Mouse (Mus musculus) forebrain, embryonic 14.5 days (tissue): Measurements from ENCODE around the gene Tra2a. TPM values are rescaled to one million over a fixed set of nuclear protein-coding genes. Genes with fewer than 3 reads are reported as not detected.
"Not testable (repeated sequence)": the region's sequence is repeated elsewhere in the genome, so short reads cannot be mapped to it uniquely, and the experiment has no call there.

Experiments
- ATAC-seq: fragments of 200-750 bp; cut with Nextera tagmentation; 2 replicates; pipeline ENCODE4 v1.8.0; 2017; ENCODE audit warnings: mild to moderate bottlenecking, moderate library complexity
- DNase-seq: peaks from one replicate; pipeline ENCODE4 v3.0.0-alpha.2; 2015; ENCODE audit warnings: low spot score
- H3K27ac ChIP-seq: fragments of 300-500 bp; sonication (generic); 2 replicates; pipeline ENCODE4 v1.5.1; 2014; ENCODE audit warnings: low read depth, mild to moderate bottlenecking, control low read depth, low read length, moderate library complexity
- H3K27me3 ChIP-seq: fragments of 300-500 bp; sonication (generic); replicated peaks from 2 replicates; pipeline ENCODE4 v1.6.1; 2014; ENCODE audit warnings: low read length, control low read depth, mixed read lengths; ENCODE audit not compliant: control insufficient read depth, insufficient read depth
- H3K36me3 ChIP-seq: fragments of 300-500 bp; sonication (generic); 2 replicates; pipeline ENCODE4 v1.6.1; 2014; ENCODE audit warnings: low read length, control low read depth; ENCODE audit not compliant: control insufficient read depth, insufficient read depth
- H3K4me1 ChIP-seq: fragments of 300-500 bp; sonication (generic); 2 replicates; pipeline ENCODE4 v1.6.1; 2014; ENCODE audit warnings: antibody characterized with exemption, low read length, control low read depth; ENCODE audit not compliant: control insufficient read depth, insufficient read depth
- H3K4me2 ChIP-seq: fragments of 300-500 bp; sonication (generic); 2 replicates; pipeline ENCODE4 v1.6.1; 2014; ENCODE audit warnings: mild to moderate bottlenecking, control low read depth, low read length
- H3K4me3 ChIP-seq: fragments of 300-500 bp; sonication (generic); 2 replicates; pipeline ENCODE4 v1.5.1; 2014; ENCODE audit warnings: low read depth, low read length, control low read depth
- H3K9ac ChIP-seq: fragments of 300-500 bp; sonication (generic); 2 replicates; pipeline ENCODE4 v1.6.1; 2014; ENCODE audit warnings: mild to moderate bottlenecking, low read length, control low read depth, moderate library complexity
- H3K9me3 ChIP-seq: fragments of 300-500 bp; sonication (generic); replicated peaks from 2 replicates; pipeline ENCODE4 v1.6.1; 2016; ENCODE audit warnings: low read length, control low read depth, mixed read lengths; ENCODE audit not compliant: control insufficient read depth
- WGBS: fragments of 180-500 bp; shearing (Covaris S2); extraction: QIAGEN DNeasy Blood & Tissue Kit; methylation state at CpG from one replicate; pipeline ENCODE4 v1.1.7; 2014; 5-methylcytosine and 5-hydroxymethylcytosine counted together
- polyA plus RNA-seq: library from polyadenylated mRNA; unstranded; fragments of >200 nt; fragmentation: Nextera tagmentation; extraction: Ambion mirVana; gene quantifications from 2 replicates; pipeline ENCODE4 v1.2.1, GENCODE M21; 2014

The Tra2a gene
- polyA plus RNA-seq, 1 experiment from 2014 or later, result 76.3 TPM

DNA sequence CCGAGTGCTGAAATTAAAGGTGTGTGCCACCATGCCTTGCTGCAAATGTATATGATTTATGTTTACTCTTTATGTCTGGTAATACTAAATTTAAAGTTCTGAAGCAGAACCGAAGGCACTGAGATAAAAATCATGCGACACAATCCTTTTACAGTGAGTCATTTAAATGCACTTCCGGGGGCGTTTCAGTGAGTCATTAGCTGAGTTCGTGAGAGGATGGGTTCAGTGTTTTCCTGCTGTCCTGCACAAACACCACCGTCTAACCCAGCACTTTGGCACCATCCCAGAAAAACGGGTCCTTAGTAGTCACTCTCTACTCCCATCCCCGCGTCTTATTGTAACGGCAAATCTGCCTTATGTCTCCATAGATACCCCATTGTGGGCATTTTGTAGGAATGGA, 6.1 kb upstream of the Tra2a start:
- Histone ChIP-seq H3K4me2 (no peak overlapping the region), H3K9me3 (no peaks in the 10 kb centered on the region), H3K27me3 (no peaks in the 10 kb centered on the region), H3K4me3 (no peak overlapping the region), H3K9ac (no peak overlapping the region), H3K4me1 (no peaks in the 10 kb centered on the region), H3K27ac (no peak overlapping the region), H3K36me3 (no peaks in the 10 kb centered on the region)
- ATAC-seq (no peak), DNase-seq (no peak)
- 67% methylated on average over 11 of the region's 11 CpGs for WGBS

DNA sequence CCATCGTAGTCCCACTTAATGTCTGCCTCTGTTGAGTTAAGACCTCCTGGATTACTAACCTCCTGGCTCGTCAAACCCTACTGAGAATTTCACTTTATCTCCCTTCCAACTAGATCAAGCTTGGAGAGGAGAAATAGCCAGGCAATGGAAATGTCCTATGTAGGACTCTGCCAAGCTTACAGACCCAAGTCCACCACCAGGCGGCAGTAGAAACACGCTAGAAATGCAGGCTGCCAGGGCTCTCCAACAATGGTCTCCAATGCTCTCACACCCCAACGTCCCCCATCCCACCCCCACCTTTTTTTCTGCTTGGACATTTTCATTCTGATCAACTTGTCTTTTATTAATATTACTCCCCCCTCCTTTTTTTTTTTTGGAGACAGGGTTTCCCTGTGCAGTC, 5.4 kb upstream of the Tra2a start:
- no peak overlapping the region for H3K9ac ChIP-seq
- no peaks in the 10 kb centered on the region for H3K27me3 ChIP-seq
- ATAC-seq (peak; percentile 78; the same call in 1 of the 2 replicates), DNase-seq (peak; percentile 84)
- H3K4me2 ChIP-seq, result no peak overlapping the region
- no peaks in the 10 kb centered on the region for H3K36me3 ChIP-seq
- no peaks in the 10 kb centered on the region for H3K4me1 ChIP-seq
- no peak overlapping the region for H3K27ac ChIP-seq
- H3K4me3 ChIP-seq, result no peak overlapping the region
- H3K9me3 ChIP-seq, result no peaks in the 10 kb centered on the region
- 25% methylated on average over 5 of the region's 5 CpGs for WGBS

DNA sequence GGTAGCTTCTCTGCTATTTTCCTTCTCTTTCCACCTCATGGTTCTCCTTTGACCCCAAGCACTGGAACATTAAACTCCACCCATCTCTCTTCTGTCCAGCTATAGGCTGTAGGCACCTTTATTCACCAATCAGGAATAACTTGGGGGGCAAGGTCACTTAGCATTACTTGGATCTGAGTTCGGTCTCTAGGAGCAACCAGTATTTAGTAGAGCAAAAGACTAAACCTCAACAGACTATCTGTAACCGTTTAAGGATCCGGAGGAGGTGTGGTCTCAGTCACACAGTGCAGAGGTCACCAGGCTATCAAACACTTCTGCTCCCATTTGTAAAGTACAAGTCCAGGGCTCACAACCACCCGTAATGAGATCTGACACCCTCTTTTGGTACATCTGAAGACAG, 3.9 kb upstream of the Tra2a start:
- no peak overlapping the region for H3K4me2 ChIP-seq
- H3K4me1 ChIP-seq, result no peaks in the 10 kb centered on the region
- no peaks in the 10 kb centered on the region for H3K9me3 ChIP-seq
- no peak overlapping the region for H3K4me3 ChIP-seq
- no peaks in the 10 kb centered on the region for H3K27me3 ChIP-seq
- DNase-seq, result no peak
- no peak overlapping the region for H3K9ac ChIP-seq
- no peaks in the 10 kb centered on the region for H3K36me3 ChIP-seq
- no peak overlapping the region for H3K27ac ChIP-seq
- WGBS, result 75% methylated on average over 4 of the region's 4 CpGs
- no peak for ATAC-seq

DNA sequence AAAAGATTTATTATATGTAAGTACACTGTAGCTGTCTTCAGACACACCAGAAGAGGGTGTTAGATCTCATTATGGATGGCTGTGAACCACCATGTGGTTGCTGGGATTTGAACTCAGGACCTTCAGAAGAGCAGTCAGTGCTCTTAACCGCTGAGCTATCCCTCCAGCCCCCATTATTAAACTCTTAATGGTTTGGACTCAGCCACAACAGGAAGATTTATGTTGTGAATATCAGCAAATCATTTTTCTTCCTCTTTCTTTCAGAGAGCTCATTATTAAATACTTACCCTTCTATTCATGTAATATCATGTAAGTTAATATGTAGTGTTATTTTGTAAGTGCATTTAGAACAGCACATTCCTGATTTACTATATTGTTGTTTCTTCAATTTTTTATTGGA, 1.4 kb upstream of the Tra2a start:
- peaks cover 12% of the 10 kb centered on the region for H3K4me1 ChIP-seq
- not testable (repeated sequence) for ATAC-seq, H3K4me2 ChIP-seq, H3K9me3 ChIP-seq, H3K27ac ChIP-seq, H3K27me3 ChIP-seq, H3K4me3 ChIP-seq, H3K36me3 ChIP-seq, DNase-seq, H3K9ac ChIP-seq
- WGBS, result 100% methylated on average over 1 of the region's 1 CpGs

DNA sequence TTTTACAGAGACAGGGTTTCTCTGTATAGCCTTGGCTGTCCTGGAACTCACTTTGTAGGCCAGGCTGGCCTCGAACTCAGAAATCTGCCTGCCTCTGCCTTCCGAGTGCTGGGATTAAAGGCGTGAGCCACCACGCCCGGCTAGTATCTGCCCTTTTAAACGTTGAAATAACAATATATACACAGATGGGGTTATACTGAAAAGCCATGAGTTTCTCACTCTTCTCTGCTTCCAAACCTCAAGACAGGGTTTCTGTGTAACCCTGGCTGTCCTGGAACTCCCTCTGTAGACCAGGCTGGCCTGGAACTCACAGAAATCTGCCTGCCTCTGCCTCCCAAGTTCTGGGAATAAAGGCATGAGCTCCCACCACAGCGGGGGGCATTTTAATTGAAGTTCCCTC, 613 bp upstream of the Tra2a start:
- H3K9me3 ChIP-seq, ATAC-seq, H3K27ac ChIP-seq, H3K4me3 ChIP-seq, H3K9ac ChIP-seq, H3K27me3 ChIP-seq, DNase-seq, H3K36me3 ChIP-seq: not testable (repeated sequence)
- 91% methylated on average over 7 of the region's 7 CpGs for WGBS
- peaks cover 17% of the 10 kb centered on the region for H3K4me1 ChIP-seq
- H3K4me2 ChIP-seq, result peak overlapping the region; percentile 74

DNA sequence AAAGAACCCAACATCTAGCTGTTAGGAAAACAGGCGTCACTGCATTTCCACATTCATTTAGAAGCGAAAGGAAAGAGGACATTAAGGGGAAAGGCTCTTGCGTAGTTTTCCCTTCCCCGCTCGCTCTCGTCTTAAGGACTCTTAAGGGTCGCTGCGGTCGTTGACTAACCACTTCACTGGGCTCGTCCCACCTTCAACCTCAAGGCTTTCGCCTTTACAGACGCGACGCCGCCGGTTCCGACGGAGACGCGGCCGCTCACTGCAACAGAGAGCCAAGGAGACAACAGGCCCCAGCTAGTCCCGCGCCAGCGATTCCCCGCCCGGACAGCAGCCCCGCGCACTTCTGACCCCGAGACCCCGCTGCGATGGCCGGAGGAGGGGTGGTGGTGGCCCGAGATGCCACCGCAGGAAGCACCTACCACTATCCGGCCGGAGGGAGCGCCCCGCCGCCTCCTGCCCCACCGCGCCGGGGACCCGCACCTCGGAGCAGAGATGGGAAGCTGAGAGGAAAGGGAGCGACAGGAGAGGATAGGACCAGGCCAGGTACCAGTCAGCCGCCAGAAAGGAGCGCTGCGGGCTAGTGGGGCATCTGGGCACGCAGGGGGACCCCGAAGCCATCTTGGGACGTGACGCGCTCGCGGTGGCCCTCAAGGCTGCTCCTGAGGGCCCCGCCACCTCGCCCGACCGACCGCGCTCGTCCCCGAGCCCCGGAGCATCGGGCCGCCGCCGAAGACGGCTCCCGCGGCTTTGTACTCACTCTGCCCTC, 569 bp downstream of the Tra2a start:
- DNase-seq (peak; percentile 39), ATAC-seq (peak; percentile 80)
- peak overlapping the region; percentile 100 for H3K4me3 ChIP-seq
- WGBS, result under 1% methylated on average over 63 of the region's 71 CpGs
- H3K9me3 ChIP-seq, result no peaks in the 10 kb centered on the region
- no peaks in the 10 kb centered on the region for H3K27me3 ChIP-seq
- H3K4me1 ChIP-seq, result peaks cover 17% of the 10 kb centered on the region
- H3K36me3 ChIP-seq, result no peaks in the 10 kb centered on the region
- H3K27ac ChIP-seq, result peak overlapping the region; percentile 96
- H3K4me2 ChIP-seq, result peak overlapping the region; percentile 74
- H3K9ac ChIP-seq, result peak overlapping the region; percentile 100

DNA sequence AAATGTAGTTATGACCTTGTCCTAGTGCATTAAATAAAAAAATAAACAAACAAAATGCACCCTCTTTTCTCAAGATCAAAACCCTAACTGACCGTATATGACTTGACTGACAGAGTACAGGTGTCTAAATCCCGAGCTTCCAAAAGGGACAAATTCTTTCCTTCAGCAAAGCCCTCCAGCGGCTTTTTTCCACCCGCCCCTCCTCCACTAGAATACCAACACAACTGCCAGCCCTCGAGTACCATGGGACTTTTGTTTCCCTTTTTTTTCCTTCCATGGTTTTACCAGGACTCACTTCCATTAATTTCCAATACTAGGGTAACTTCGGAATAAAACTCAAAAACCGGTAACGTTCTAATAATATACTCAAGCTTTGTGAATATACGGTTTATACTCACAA, 1.4 kb downstream of the Tra2a start:
- Histone ChIP-seq H3K36me3 (no peaks in the 10 kb centered on the region), H3K27ac (no peak overlapping the region), H3K9ac (peak overlapping the region; percentile 100), H3K9me3 (no peaks in the 10 kb centered on the region), H3K4me3 (peak overlapping the region; percentile 100), H3K4me2 (peak overlapping the region; percentile 74), H3K27me3 (no peaks in the 10 kb centered on the region), H3K4me1 (peaks cover 17% of the 10 kb centered on the region)
- ATAC-seq, result no peak
- under 1% methylated on average over 9 of the region's 9 CpGs for WGBS
- DNase-seq, result peak; percentile 62

DNA sequence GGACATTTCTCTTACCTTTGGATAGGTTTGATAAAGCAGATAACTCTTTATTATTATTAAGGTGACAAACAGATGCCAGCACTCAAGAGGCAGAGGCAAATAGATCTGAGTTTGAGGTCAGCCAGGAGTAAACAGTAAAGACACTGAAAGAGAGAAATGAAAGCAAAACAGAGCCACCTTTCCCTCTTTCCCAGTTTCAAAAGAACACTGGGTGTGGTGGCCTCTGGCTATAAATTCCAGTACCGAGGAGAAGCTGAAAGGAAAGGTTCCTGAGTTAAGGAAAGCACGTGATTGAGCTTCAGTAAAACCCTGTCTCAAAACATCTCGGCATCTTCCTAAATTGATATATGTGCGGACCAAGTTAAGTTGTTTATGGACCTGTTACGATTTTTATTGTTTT, 4.1 kb downstream of the Tra2a start:
- Histone ChIP-seq H3K4me1 (peaks cover 17% of the 10 kb centered on the region), H3K36me3 (no peaks in the 10 kb centered on the region), H3K27me3 (no peaks in the 10 kb centered on the region), H3K4me3 (no peak overlapping the region), H3K9me3 (no peaks in the 10 kb centered on the region), H3K9ac (no peak overlapping the region), H3K27ac (no peak overlapping the region), H3K4me2 (no peak overlapping the region)
- ATAC-seq (no peak), DNase-seq (no peak)
- WGBS, result 54% methylated on average over 5 of the region's 5 CpGs

DNA sequence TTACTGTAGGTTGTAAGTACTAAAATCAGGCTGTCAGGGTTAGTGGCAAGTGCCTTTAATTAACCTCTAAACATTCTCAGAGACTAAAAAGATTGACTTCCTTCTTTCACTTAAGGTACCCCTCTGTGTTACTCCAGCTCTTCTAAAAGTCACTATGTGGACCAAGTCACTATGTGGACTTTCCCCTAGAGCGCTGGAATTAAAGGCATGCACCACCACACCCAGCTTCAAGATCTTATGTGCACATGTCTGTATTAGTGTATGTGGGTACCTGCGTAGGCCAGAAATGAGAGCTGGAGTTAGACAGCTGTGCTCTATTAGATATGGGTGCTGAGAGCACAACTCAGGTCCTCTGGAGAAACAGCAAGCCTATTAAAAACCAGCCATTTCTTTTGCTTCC, 6.0 kb downstream of the Tra2a start:
- Histone ChIP-seq H3K27ac (no peak overlapping the region), H3K36me3 (no peaks in the 10 kb centered on the region), H3K4me3 (no peak overlapping the region), H3K4me1 (peaks cover 17% of the 10 kb centered on the region), H3K27me3 (no peaks in the 10 kb centered on the region), H3K9ac (no peak overlapping the region), H3K4me2 (no peak overlapping the region), H3K9me3 (no peaks in the 10 kb centered on the region)
- 95% methylated on average over 2 of the region's 2 CpGs for WGBS
- ATAC-seq, result no peak
- DNase-seq, result no peak
